Mouse (Mus musculus) midbrain, embryonic 16.5 days (tissue): ENCODE data around the gene Dnajb5. TPM values are rescaled to one million over a fixed set of nuclear protein-coding genes. Genes with fewer than 3 reads are reported as not detected.
A peak's percentile ranks its signal among the peaks of the same experiment; 100 is the strongest.

Experiments used
- ATAC-seq: fragments of 200-750 bp; cut with Nextera tagmentation; 2 replicates; pipeline ENCODE4 v1.8.0; 2017; ENCODE audit warnings: moderate TSS enrichment
- H3K27ac ChIP-seq: fragments of 300-500 bp; sonication (generic); 2 replicates; pipeline ENCODE4 v1.5.1; 2014; ENCODE audit warnings: mild to moderate bottlenecking, low read length, mixed read lengths
- H3K27me3 ChIP-seq: fragments of 300-500 bp; sonication (generic); 2 replicates; pipeline ENCODE4 v1.6.1; 2014; ENCODE audit warnings: low read depth, low read length, mixed read lengths; ENCODE audit not compliant: control insufficient read depth, insufficient read depth
- H3K36me3 ChIP-seq: fragments of 300-500 bp; sonication (generic); 2 replicates; pipeline ENCODE4 v1.6.1; 2014; ENCODE audit warnings: mild to moderate bottlenecking, low read length, moderate library complexity, mixed read lengths; ENCODE audit not compliant: control insufficient read depth, insufficient read depth
- H3K4me1 ChIP-seq: fragments of 300-500 bp; sonication (generic); 2 replicates; pipeline ENCODE4 v1.6.1; 2014; ENCODE audit warnings: mild to moderate bottlenecking, low read length, mixed read lengths; ENCODE audit not compliant: control insufficient read depth, insufficient read depth
- H3K4me2 ChIP-seq: fragments of 300-500 bp; sonication (generic); 2 replicates; pipeline ENCODE4 v1.6.1; 2014; ENCODE audit warnings: mild to moderate bottlenecking, low read length, mixed read lengths
- H3K4me3 ChIP-seq: fragments of 300-500 bp; sonication (generic); 2 replicates; pipeline ENCODE4 v1.5.1; 2014; ENCODE audit warnings: low read depth, mild to moderate bottlenecking, low read length, moderate library complexity, mixed read lengths
- H3K9ac ChIP-seq: fragments of 300-500 bp; sonication (generic); 2 replicates; pipeline ENCODE4 v1.6.1; 2014; ENCODE audit warnings: low read depth, low read length, mixed read lengths
- H3K9me3 ChIP-seq: fragments of 300-500 bp; sonication (generic); replicated peaks from 2 replicates; pipeline ENCODE4 v1.6.1; 2014; ENCODE audit warnings: mild to moderate bottlenecking, low read length, mixed read lengths; ENCODE audit not compliant: control insufficient read depth, poor library complexity, severe bottlenecking
- WGBS: fragments of 180-500 bp; shearing (Covaris S2); extraction: QIAGEN DNeasy Blood & Tissue Kit; methylation state at CpG from one replicate; pipeline ENCODE4 v1.1.7; 2014; 5-methylcytosine and 5-hydroxymethylcytosine counted together
- polyA plus RNA-seq: library from polyadenylated mRNA; unstranded; fragments of >200 nt; fragmentation: Nextera tagmentation; extraction: Ambion mirVana; gene quantifications from 2 replicates; pipeline ENCODE4 v1.2.1, GENCODE M21; 2015

Dnajb5 gene
- polyA plus RNA-seq, 1 experiment from 2014 or later, result 53.8 TPM

DNA sequence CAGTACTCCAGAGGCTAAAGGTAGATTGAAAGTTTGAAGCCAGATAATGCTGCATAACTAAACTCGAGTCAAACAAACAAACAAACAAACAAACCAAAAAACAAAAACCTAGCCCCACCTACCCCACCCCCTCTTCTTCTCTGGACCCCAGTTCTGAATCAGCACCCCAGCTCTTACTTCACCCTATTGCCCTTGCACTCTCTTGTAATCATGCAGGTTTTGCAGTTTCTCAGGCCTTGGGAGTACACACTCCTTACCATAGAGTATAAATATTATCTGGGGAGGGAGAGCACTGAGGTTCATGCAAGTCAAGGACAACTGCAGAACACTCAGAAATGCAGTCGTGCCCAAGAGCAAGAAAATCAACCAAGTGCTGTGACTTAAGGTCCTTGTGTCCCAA, 51.7 kb downstream of the Dnajb5 start:
- H3K4me2 ChIP-seq, result no peak overlapping the region
- ATAC-seq, result no peak
- WGBS, result 95% methylated on average over 2 of the region's 2 CpGs

GRCm38 (mm10) chr4:43002756-43003439, 53.3 kb downstream of the Dnajb5 start:
- Histone ChIP-seq H3K4me2 (no peak overlapping the region), H3K27ac (no peak overlapping the region), H3K27me3 (no peaks in the 10 kb centered on the region), H3K4me1 (peaks cover 18% of the 10 kb centered on the region), H3K36me3 (0 out of 2 replicates have a peak, but pooled peaks cover 3% of the 10 kb centered on the region), H3K9me3 (no peaks in the 10 kb centered on the region), H3K4me3 (no peak overlapping the region), H3K9ac (no peak overlapping the region)
- 80% methylated on average over 12 of the region's 12 CpGs for WGBS
- ATAC-seq, result no peak

More for the DNA sequence above, 51.7 kb downstream of the Dnajb5 start:
- H3K27ac ChIP-seq, result peak overlapping the region; percentile 90
- H3K9ac ChIP-seq, result no peak overlapping the region
- H3K36me3 ChIP-seq, result 0 out of 2 replicates have a peak, but pooled peaks cover 3% of the 10 kb centered on the region
- peaks cover 30% of the 10 kb centered on the region for H3K4me1 ChIP-seq
- H3K9me3 ChIP-seq, result no peaks in the 10 kb centered on the region
- no peaks in the 10 kb centered on the region for H3K27me3 ChIP-seq
- H3K4me3 ChIP-seq, result no peak overlapping the region

- no peak for ATAC-seq
- H3K27ac ChIP-seq, result no peak overlapping the region
- 96% methylated on average over 3 of the region's 3 CpGs for WGBS
Observed at GRCm38 (mm10) chr4:43004951-43005350, 55.3 kb downstream of the Dnajb5 start.

DNA sequence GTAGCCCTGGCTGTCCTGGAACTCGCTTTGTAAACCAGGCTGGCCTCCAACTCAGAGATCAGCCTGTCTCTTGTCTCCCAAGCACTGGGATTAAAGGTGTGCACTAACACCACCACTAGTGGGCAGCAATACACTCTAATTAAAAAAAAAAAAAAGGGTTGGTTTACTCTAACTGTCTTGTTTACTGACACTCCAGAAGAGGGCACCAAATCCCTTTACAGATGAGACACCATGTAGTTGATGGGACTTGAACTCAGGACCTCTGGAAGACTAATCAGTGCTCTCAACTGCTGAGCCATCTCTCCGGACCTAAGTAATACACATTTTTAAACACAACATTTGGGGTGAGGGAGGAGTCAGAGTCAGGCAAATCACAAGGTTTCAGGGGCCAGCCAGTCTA, 56.2 kb downstream of the Dnajb5 start:
- 58% methylated on average over 2 of the region's 2 CpGs for WGBS
- Histone ChIP-seq H3K9me3 (no peaks in the 10 kb centered on the region), H3K27me3 (no peaks in the 10 kb centered on the region), H3K36me3 (0 out of 2 replicates have a peak, but pooled peaks cover 3% of the 10 kb centered on the region), H3K27ac (no peak overlapping the region), H3K4me1 (peaks cover 14% of the 10 kb centered on the region), H3K4me2 (no peak overlapping the region), H3K9ac (no peak overlapping the region), H3K4me3 (no peak overlapping the region)
- ATAC-seq, result no peak

More at GRCm38 (mm10) chr4:43004951-43005350, 55.3 kb downstream of the Dnajb5 start:
- Histone ChIP-seq H3K4me2 (no peak overlapping the region), H3K9me3 (no peaks in the 10 kb centered on the region), H3K4me1 (peaks cover 15% of the 10 kb centered on the region), H3K27me3 (no peaks in the 10 kb centered on the region), H3K9ac (no peak overlapping the region), H3K36me3 (0 out of 2 replicates have a peak, but pooled peaks cover 3% of the 10 kb centered on the region), H3K4me3 (no peak overlapping the region)

Other genes with a start within 250 kb of the Dnajb5 start
- gene 4930578G10Rik, start 214.3 kb upstream of the Dnajb5 start, polyA plus RNA-seq, result 0.70 TPM in 1 of 2 replicates, not detected in the other
- not detected in 2 replicates for gene Ccl19, start 193.2 kb upstream of the Dnajb5 start, polyA plus RNA-seq
- 0.63 and 2.1 TPM in 2 replicates for gene Ccl21a, start 175.8 kb upstream of the Dnajb5 start, polyA plus RNA-seq
- gene Fam205a1, start 95.9 kb upstream of the Dnajb5 start, polyA plus RNA-seq, result 0.06 TPM in 1 of 2 replicates, not detected in the other
- 0.67 and 0.76 TPM in 2 replicates for gene Gm12394, start 93.0 kb upstream of the Dnajb5 start, polyA plus RNA-seq
- gene Fam205c, start 75.6 kb upstream of the Dnajb5 start, polyA plus RNA-seq, result 2.0 and 2.3 TPM in 2 replicates
- gene Phf24, start 33.2 kb upstream of the Dnajb5 start, polyA plus RNA-seq, result 44.1 and 45.8 TPM in 2 replicates
- gene 1700022I11Rik, start 19.8 kb downstream of the Dnajb5 start, polyA plus RNA-seq, result 0.43 and 0.57 TPM in 2 replicates
- gene Vcp, start 50.7 kb downstream of the Dnajb5 start, polyA plus RNA-seq, result 498 and 509 TPM in 2 replicates
- gene Fancg, start 60.7 kb downstream of the Dnajb5 start, polyA plus RNA-seq, result 26.9 and 30.0 TPM in 2 replicates
- gene Pigo, start 76.0 kb downstream of the Dnajb5 start, polyA plus RNA-seq, result 29.0 and 32.0 TPM in 2 replicates
- 211 and 234 TPM in 2 replicates for gene Stoml2, start 81.9 kb downstream of the Dnajb5 start, polyA plus RNA-seq
- 43.4 and 49.9 TPM in 2 replicates for gene Fam214b, start 96.4 kb downstream of the Dnajb5 start, polyA plus RNA-seq
- 19.5 and 20.8 TPM in 2 replicates for gene Unc13b, start 109.1 kb downstream of the Dnajb5 start, polyA plus RNA-seq